Mouse (Mus musculus): ENCODE data around the gene Depp1.

- no peak for TF ChIP-seq CTCF (IDR thresholded peaks at IDR 0.05; ENCODE audit: insufficient read depth, low read length)
- TF ChIP-seq POLR2A (IDR thresholded peaks at IDR 0.05; ENCODE audit: borderline replicate concordance, extremely low read depth, low read depth, low read length): no peak
Measured at GRCm38 (mm10) chr6:116671768-116672167, 21.4 kb downstream of the Depp1 start.

All from lung, adult 2 months (tissue).